Mouse (Mus musculus): ENCODE results near the gene Tmem88. TPM values are rescaled to one million over a fixed set of nuclear protein-coding genes. Genes with fewer than 3 reads are reported as not detected.

Tmem88 gene
- total RNA-seq, 2 experiments from 2014 or later, result 37.1 to 38.3 TPM

DNA sequence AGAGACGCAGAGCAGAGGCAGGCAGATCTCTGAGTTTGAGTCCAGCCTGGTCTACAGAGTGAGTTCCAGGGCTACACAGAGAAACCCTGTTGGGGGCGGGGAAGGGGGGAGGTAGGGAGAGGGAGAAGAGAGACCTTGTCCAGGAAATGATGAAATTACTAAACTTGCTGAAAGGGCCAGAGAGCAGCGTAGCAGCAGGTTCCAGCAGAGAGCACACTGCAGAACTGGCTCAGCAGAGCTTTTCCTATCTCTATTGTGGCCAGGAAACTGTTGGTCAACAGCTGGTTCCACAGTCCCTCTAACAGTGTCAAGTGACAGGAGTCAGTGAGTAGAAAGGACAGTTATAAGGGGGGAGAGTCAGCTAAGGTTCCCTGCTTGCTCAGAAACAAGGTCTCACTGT is 18.4 kb downstream of the Tmem88 start:
- DNase-seq, result no peak

GRCm38 (mm10) chr11:69377766-69378165 is 20.3 kb downstream of the Tmem88 start:
- no peak for DNase-seq

DNA sequence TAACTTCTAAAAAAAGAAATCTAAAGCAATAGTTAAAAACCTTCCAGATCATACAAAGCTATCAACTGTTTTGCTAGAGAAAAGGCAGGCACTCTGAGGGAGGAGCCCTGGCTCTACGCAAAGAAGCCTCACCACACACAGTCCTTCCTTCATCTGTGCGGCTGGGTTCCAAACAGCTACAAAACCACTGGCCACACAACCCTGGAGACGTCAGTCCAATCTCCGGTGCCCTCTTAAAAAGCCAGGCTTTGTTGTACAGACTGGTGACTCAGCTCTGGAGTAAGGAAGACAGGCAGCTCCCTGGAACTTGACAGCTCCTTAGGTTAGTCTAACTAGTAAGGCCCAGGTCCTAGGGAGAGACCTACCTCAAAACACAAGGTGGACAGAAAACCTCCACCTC is 22.4 kb downstream of the Tmem88 start:
- DNase-seq, result no peak

DNA sequence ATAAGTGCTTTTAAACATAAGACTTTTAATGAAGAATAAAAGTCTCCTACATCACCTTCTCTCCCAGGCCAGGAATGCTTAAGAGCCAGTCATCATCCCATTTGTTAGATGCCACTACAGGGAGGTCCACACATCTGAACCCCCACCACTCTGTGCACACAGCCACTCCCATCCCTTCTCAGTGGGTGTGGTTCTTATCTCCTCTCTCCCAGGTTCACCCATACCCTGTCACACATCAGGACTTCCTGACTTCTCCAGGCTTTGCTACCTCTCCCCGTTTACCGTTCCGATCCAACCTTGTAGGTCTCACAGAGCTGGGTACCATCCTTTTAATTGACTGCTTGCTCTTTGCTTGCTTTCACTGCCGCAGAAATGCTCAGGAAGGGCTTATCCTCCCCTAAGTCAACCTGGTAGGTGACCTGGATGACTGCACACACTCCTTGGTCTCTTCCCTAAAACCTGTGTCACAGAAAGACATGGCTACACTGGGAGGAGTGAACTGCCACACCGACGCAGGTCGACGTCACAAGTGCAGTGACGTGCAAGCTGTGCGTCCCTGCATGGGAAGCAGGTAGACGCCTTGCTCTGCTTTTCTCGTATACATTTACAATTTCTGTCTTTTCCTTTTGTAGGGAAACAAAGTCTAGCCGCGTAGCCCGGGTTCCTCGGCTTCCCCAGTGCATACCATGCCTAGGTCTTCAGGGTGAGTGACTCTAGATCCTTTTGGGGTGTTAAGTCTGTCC is 24.6 kb downstream of the Tmem88 start:
- no peak for DNase-seq

DNA sequence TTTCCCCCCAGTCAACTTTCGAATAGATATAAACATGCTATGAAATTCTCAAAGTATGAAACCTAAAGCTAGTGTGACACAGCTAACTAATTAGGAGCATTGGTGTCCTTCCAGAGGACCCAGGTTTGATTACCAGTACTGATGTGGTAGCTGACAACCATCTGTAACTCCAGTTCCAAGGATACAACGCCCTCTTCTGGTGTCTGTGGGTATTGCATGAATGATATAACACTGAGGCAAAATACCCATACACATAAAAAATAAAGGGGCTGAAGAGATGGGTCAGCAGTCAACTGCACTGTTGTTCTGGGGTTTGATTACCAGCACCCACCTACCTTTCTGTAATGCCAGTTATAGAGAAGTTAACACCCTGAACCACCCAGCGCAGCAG is 25.3 kb downstream of the Tmem88 start:
- DNase-seq, result peak; percentile 30

GRCm38 (mm10) chr11:69372056-69372779 is 25.8 kb downstream of the Tmem88 start:
- DNase-seq, result no peak

- DNase-seq, result no peak
Observed at GRCm38 (mm10) chr11:69371601-69372000, 26.4 kb downstream of the Tmem88 start.

DNA sequence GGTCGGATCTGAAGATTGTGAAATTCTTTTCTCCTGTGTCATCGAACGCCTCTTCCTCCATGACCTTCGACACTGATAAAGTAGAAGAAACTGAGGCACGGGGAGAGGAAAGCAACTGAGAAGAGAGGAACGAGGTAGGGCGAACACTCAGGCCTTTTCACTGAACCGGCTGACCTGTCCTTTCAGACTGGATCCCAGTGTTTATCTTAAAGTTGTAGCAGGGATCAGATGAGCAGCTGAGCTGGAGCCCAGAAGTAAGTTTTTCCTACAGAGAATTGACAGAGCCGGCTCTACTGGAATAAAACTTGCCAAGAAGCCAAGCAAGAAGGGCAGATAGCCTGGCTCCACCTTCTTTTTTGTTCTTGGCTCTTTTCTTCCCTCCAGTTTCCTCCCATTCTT is 27.2 kb downstream of the Tmem88 start:
- DNase-seq, result no peak

GRCm38 (mm10) chr11:69369990-69370816 is 27.8 kb downstream of the Tmem88 start:
- no peak for DNase-seq

DNA sequence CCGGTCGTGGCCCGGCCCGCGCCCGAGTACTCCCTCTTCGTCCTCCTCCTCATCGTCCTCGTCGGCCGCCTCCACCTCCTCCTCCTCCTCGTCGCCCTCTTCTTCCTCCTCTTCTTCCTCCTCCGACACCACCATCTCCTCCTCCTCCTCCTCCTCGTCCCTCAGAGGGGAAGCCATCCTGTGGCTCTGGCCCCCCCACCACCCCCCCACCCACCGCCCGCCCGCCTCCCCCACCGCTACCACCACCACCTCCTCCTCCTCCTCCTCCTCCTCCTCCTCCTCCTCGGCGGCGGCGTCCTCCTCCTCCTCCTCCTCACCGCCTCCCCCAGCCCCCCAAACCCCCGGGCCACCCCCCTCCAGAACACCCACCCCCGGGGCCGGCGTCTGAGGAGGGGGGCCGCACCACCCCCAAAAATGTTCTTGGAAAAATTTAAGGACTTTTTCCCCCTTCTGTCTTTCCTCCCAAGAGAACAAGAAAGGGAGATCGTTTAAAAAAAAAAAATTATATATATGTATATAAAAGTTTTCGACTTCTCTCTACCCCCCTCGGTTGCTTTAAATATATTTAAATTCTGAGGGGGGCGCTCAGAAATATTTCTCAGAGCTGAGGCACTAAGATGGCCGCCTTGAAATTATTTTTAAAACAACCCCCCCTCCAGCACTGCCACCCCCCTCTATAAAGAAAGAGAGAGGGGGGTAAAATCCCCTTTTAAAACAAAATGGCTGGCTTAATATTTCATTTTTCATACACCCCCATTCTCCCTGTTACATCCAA is 28.6 kb downstream of the Tmem88 start, which contains the start of gene Chd3:
TSS of gene Chd3 (minus strand) at position 192 of the 775 bp plus-strand sequence.
- DNase-seq, result no peak

DNA sequence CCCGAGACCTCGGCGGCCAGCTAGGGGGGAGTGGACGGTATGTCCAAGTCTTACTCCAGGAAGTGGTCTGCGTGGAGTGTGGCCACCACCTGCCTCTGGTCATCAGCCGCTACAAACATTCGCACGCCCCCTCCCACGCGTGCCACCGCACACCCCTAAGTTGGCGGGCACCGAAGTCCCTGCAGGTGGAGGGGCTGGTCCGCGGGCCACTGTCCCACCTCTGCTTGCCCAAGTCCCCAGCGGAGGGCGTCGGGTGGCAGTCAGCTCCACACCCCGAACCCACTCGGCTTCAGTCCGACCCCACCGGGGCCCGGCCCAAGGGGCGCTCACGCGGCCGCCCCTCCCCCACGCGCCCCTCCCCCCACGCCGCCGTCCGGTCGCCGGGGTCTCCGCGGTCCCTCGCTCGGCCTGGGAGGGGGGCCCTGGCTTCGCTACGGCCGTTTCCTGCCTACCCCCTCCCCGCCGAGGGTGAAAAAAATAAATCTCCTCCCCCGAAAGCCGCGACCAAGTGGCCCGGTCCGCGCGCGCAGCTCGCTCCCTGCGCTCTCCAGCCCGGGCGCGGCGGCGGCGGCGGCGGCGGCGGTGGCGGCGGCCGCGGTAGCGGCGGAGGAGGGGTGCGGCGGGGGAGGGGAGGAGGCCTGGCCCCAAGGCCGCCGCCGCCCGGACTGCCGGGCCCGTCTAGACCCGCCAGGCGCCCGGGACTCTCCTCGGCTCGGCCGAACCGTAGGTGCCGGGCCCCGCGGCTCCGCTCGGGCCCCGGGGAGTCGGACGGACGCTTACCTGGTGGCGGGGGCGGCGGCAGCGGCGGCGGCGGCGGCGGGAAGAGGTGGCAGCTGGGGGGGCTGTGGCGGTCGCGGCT is 29.4 kb downstream of the Tmem88 start:
- DNase-seq, result peak; percentile 53

DNA sequence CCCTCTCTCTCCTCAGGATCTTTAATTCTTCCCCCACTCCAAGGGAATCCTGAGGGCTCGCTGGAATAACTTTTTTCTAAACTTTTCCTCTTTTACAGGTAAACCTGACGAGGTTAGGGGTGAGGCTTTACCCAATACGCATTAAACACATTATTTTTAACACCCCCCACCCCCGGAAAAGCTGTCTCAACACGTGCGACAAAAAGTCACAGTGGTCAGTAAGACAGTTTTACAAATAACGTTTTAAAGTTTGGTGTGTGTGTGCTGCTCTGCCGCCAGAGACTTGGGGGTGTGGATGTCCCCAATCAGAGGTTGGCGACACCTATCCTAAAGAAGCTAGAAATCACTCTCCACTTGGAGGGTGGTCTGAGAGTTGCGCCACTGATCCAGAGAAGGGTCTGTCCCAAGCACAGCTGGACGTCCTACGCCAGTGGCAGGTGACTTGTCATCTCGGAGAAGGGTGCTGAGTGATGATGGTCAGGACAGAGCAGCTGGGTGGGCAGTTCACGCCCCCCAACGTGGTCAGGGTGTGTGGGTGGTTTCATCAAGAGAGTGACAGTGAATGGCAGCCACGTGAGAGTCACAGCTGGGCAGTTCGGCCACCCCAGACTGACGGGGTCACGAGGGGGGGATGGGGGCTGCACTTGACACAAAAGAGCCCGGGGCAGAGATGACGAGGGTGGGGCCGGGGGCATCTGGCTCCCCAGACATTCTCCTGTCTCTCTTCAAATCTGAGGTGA is 30.2 kb downstream of the Tmem88 start:
- DNase-seq, result peak; percentile 50

DNA sequence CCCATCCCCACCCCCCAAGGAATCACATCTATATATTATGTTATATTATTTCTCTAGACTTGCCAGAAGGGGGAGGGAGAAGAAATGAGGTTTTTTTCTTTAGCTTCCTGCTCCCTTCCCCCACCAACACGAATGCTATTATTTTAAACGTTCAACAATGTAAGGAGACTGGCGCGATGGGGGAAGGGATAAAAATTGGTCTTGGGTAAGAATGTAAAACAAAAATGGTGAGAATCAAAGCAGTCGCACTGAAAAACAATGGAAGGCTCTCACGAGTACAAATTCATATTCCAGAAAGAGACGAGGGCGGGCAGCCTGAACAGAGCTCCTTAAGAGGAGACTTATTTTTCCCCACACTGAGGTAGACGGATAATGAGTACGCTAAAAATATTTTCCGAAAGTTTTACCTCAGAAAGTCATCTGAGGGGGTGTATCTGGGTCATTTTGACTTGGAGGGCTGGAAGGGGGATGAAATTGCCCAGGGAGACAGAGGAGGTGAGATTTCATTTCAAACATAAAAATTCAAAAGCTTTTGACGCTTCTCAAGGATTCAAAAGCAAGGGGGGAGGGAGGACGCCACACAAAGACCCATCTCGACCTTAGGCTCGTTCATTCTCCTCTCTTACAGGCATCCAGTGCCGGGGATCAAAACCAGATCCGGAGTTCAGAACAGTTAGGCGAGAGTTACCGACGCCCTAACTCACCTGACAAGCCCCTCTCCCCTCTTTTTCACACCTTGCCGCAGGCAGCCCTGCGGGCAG is 31.0 kb downstream of the Tmem88 start:
- no peak for DNase-seq

DNA sequence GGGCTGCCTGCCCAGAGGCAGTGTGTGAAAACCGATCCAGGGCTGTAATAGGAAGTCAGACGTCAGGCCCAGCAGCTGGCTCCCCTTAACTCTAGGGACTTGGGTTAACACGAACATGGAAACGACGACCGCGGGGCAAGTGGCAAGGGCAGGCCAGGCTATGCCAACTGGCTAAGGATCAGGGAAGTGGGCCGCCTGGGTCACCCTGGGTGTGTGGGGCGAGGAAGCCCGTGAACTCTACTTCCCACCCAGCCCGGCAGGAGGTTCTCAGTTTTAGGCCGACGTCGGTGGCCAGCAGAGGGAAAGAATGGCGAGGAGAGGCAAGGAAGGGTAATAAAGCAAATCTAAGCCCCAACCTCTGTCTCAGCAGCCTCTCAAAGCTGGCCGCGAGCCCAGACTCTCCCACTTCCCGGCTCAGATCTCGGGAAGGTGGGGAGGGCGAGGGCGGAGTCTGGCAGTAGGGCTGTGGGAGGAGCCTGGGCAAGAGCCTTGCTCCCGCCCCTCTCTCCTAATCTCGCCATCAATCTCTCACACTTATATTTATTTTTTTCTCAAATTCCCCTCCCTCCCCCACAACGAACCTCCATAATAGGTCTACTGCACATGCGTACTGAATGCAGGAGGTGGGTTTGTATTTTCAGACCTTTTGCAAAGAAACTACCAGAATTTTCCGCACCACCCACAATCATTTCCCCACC is 31.7 kb downstream of the Tmem88 start:
- peak; percentile 97 for DNase-seq

DNA sequence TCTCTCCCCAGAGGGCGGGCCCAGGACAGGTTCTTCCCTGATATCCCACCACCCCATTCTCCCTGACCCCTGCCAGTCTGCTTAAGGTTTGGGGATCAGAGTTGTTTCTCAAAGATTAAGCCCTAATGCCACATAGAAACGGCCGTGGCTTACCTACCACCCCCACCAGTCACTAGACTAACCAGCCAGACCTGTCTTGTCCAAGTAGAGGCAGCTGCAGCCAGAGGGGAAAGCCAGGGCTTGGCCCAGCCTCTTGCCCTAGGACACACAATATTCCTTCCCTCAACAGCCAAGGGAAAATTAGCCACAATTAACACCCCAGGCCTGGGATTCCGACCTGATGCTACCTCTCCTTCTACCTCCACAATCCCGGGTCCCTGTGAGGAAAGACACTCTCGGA is 32.3 kb downstream of the Tmem88 start:
- no peak for DNase-seq

- DNase-seq, result peak; percentile 99
Observed at GRCm38 (mm10) chr11:69364910-69365309, 33.1 kb downstream of the Tmem88 start.

DNA sequence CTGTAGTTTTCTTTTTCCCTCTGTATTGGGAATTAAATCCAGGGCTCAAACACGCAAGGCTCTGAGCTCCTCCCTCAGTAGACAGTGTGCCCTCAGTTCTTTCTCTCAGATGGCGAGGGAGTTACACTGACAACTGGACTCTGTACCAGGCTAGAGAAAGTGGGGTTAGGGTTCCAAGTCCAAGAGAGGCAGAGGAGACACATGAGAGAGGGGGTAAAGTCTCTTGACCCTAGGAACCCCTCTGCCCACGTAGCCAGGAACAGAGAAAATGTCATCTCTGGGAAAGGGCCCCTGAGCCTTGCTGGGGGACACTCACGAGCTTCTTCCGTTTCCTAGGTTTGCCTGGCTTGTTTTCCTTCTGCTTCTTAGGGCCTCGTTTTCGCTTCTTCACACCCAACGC is 33.7 kb downstream of the Tmem88 start:
- DNase-seq, result no peak

GRCm38 (mm10) chr11:69362479-69362878 is 35.6 kb downstream of the Tmem88 start:
- DNase-seq, result no peak

GRCm38 (mm10) chr11:69362021-69362420 is 36.0 kb downstream of the Tmem88 start:
- no peak for DNase-seq
